Mouse (Mus musculus) T-helper 2 cell (primary cell): ENCODE data around the gene Enox1.

Source experiments
- in situ Hi-C: fragments of 300-600 bp; cut with MboI, MseI; formaldehyde crosslinking; loops from one replicate; pipeline ENCODE4 v1.15.1; 2025; ENCODE audit warnings: high pct_unique_total_duplicates

Enox1 gene

DNA sequence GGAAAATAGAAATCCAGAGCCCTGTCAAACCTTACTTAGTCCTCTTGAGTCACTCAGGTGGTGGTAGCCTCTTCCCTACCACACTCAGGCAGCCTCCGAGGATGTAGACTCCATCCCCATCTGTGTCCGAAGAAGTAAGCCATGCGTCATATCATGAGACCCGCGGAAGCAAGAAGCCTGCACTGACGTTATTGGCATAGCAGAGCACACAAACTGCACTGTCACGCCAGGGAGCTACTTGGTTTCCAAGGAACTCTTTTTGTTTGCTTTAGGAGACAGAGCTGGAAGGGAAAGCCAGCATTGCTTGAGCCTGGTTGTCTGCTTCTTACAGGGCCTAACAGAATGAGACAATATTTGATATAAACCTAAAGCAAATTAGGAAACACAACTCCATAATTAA lies 284.2 kb downstream of the Enox1 start:
- in situ Hi-C loops = no loop called here

DNA sequence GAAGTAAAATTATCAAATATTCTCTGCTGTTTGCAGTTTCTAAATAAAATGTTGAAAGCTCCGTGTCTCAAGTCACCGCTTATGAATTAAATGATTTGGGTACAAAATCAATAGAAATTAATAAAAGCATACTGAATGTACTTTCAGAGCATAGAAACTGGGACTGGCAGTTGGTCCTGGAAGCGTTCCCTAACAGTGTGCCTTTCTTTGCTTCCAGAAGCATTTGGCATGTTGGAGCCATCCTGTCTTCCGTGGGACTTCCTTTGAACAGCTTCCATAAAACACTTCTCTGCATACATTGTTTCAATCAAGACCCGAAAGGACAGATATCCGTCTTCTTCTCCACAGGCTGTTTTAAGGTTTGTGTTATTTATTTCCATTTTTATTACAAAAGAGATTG lies 285.0 kb downstream of the Enox1 start:
- in situ Hi-C loops = no loop called here

DNA sequence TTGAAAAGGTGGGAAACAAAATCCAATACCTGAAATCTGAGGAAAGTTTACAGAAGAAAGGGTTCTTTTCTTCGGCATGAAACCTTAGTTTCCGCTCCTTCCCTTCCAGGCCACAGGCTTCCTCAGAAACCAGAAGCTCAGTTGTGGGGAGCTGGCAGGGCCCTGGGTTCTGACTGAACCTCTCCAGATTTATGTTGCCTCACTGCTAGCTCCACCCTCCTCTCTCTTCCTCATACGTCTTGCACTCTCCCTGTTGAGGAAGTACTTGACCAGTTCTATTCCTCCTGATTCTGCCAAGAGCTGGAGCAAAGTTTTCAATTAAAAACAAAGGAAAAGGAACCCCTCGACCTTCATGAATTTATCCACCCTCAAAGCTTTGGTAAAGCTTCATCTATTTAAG lies 291.4 kb downstream of the Enox1 start:
- in situ Hi-C loops = no loop called here

DNA sequence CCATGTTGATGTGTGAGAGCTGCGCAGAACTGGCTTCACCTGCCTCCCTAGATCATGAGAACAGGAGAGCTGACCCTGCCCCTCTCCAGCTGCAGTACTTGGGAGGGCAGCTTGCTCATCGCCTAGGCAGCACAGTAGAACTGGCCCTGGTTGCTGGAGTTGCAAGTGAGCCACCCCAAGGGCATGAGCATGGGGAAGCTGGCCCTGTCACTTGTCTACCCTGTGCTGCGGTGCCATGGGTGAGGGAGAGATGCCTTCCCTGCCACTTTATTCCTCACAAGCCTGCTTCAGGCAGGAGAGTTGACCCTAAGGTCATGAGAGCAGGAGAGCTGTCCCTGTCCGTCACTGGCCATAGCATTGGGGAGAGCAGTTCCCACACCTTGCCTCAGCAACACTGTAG lies 295.4 kb downstream of the Enox1 start:
- in situ Hi-C loops = no loop called here

DNA sequence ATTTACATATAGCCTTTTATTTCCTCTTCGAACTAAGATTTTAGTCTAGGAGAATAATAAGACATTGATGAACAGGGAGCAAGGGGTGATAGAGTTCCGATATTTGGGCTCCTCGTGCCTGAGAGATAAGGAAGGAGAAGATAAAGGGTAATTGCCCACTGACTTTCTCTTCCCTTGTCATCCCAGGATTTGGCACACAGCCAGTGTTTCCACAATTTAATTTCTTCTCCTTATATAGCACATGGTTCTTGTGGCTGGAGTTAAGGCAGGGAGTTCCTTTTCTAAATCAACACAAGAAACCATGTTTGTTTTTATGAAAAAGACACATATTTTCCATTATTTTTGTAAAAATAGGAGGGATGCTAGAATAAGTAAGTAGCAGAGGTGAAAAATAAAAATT lies 299.5 kb downstream of the Enox1 start:
- in situ Hi-C loops = no loop called here

DNA sequence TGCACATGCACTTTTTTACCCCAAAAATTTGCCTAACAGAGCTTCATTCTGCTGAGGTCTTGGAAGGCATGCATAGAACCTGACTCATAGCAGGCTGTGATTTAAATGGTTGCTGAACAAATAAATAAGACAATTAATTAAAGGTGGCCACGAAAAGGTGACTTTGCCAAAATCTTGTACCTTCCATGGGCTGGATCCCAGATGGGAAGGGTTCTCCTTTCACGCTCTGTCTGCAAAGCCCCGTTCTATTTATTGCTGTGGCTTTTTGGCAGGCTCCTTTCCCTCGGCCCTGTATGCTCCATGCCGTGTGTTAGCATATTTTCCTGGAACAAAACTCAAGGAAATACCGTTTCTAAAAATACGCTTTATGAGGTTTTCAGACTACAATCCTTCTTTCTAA lies 300.3 kb downstream of the Enox1 start:
- in situ Hi-C loops = no loop called here

DNA sequence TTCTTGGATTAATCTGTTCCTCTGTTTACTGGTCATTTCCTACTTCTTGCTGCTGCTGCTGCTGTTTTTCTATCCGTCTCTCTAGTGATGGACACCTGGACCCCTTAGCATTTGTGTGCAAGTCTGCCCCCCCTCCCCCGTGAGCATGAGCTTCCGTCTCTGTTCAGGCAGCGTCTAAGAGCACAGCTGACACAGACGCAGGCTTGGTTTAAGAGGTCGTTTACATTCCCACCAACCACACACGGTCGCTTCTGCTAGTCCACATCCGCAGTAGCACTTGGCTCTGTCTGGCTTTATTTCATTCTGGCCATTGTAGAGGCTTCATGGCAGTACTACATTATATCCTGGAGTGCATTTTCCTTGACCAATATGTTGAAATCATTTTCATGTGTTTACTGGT lies 301.7 kb downstream of the Enox1 start:
- in situ Hi-C loops = no loop called here

DNA sequence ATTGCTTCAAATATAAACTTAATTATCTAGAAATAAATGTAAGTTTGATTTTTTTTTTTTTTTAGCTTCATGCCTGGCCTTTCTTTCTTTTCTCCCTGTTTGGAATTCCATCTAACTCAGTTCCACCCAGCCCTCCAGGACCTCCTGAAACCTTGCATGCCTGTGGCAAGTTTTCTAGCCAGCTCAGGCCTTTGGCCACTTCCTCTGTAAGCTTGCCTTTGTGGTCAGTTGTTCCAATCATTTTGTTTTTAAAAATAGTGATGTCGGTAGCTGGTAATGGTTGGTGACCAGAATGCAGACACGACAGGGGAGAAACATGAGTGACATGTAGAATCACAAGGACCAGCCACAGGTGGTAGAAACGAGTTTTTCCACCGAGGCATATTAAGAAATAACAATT lies 307.4 kb downstream of the Enox1 start:
- in situ Hi-C loops = loop anchor here (10.0 kb wide), 1 partner anchor 199 kb away; no protein-coding TSS in a partner anchor

DNA sequence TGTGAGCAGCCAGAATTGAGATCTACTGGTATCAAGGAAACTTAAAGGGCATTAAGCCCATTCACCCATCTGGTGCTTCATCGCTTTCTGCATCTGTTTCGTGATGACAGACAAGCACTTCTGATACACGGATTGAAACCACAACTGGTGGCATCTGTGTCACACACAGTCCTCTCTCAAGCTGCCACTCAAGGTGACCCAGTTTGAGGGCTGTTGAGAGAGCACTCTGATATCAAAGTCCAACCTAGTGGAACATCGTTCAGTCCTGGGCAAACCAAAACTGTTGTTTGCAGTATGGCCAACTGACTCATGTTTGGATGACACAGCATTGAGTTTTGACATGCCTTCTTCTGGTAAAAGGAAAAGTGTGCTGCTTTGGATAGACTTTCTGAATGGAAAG lies 308.2 kb downstream of the Enox1 start:
- in situ Hi-C loops = loop anchor here (10.0 kb wide), 1 partner anchor 200 kb away; no protein-coding TSS in a partner anchor

DNA sequence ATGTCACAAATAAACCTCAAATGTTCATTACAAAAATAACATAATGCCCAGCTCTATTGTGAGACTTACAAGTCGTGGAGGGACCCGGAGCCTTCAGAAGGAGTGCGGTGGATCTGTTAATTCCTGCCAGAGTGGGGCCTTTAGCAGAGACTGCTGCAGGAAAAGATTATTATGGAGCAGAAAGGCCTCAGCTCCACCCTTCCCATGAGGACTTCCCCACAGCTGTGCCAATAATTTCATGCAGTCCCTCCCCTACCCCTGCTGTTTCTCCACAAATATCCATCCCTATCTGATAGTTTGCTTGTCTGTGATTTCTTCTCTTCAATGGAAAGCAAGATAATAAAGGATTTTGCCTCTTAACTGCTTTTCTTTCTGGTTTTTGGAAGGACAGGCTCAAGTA lies 314.0 kb downstream of the Enox1 start:
- in situ Hi-C loops = no loop called here

DNA sequence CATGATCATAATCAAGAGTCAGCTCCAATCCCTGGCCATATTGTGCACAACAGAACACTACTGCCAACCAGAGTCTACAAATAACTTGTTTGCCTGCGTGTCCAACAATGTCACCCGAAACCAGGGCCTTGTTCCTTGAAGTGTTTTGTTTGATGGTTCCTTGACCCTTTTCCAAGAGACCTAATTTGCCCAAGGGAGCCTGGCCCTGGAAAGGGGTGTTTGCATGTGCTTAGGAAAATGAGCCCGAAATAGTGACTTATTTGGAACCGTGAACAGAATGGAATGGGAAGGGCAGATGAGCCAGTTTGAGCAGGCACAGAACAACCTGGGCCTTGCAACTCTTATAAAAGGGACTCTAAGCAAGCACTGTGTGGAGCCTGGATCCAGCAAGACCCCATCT lies 316.9 kb downstream of the Enox1 start:
- in situ Hi-C loops = no loop called here

DNA sequence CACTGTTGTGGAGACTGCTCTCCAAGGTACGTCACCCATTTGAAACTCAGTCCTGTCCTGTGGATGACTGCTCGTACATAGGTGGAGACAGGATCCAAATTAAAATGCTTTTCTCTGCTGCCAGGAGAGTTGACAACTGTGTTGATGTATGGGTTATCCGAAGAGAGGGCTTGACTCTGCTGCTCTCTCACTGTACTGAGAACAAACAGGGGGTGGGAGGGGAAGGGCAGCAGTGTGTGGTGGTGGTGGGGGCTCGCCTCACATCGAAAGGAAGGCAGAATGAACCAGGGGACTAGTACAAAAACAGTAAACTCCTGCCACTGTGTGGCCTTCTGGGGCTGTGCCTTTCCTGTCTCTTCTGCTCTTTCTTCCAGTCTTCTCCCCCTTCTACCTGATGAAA lies 317.5 kb downstream of the Enox1 start:
- in situ Hi-C loops = no loop called here

DNA sequence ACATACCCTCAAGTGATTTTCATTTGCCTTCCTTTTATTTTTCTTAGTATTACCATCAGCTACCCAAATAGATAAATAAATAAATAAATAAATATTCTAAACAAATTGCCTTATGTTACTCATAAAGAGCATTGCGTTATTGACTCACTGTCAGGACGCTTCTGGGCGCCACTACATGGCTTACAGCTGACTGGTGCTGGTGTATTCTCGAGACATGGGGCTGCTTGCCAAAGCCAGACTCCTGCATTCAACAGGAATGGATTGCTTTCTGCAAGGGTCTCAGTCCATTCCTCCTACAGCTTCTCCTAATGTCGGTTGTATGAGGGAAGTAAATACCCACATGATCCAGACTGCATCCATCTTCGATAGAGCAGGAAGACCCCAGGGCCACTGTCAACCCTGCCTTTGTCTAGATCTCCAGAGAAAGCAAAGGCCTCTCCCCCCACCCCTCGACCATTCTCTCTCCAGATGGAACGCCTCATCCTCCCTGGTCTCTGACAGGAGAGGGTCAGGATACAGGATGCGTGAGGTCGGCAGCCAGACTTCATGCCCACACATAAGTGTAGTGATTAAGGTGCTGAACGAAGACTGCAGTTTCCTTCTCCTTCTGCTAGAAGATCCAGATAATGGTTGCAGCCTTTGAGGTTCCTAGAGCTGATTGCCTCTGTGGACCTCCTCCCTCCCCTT lies 318.7 kb downstream of the Enox1 start:
- in situ Hi-C loops = no loop called here

DNA sequence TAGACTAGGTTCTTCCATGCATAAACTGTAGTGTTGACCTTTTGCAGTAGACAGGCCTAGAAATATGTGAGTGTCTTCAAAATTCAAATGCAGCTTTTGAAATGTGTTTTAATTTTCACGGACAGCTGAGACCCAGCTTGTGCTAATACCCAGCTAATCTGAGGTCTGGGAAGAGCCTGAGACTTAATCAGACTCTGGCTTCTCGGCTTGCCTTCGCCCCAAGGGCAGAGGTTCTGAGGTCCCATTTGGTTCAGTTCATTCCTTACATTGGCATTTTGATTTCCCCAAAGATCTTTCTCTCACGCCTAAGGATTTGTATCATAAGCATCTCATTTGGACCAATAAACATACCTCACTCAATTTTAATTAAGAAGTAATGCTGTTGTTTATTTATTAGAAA lies 321.1 kb downstream of the Enox1 start:
- in situ Hi-C loops = no loop called here

DNA sequence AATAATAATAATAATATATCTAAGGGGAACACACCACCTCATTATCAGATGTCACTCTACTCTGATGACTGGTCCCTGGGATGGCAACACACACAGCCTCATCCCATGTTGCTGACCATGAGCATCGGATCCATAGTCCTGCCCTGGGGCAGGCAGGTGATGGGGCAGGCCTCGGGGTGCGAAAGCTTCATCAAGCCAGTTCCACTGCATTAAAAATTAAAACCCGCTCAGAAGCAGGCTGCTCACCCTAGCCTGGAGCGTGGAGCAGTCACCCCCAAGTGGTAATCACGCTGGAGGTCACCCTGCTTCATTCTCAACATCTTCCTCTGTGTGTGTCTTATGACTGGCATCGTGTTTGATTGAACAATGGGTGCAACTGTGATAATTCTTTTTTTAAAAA lies 321.6 kb downstream of the Enox1 start:
- in situ Hi-C loops = no loop called here

DNA sequence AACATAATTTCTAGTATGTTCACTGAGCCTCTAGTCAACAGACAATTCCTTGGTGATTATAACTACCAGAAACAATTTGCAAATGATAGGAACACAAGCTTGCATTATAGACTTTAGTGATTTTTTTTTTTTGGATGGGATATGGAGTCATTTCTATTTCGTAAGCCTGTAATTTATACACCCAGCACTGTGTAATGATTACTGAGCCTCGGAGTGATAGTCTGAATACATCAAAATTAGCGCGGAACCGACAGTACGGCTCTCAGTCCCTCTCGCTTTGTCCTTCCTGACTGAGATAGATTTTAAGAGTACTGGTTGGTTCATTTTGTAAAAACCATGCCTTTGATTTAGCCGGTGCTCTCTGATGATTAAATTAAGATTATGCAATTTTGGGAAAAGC lies 322.1 kb downstream of the Enox1 start:
- in situ Hi-C loops = no loop called here

DNA sequence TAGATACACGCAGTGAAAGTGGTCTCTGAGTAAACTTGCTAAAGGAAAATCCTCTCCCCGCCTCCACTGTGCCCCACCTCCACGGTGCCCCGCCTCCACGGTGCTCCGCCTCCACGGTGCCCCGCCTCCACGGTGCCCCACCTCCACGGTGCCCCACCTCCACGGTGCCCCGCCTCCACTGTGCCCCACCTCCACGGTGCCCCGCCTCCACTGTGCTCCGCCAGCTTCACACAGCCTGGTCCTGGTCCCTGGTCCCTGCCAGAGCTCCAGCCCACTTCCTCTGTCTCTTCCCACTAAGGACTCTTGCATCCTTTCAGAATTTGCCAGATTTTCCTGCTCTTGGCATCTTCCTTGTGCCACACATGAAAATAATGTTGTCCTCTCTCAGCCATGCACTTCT lies 326.5 kb downstream of the Enox1 start:
- in situ Hi-C loops = loop anchor here (5.0 kb wide), 1 partner anchor 54 kb away; no protein-coding TSS in a partner anchor

DNA sequence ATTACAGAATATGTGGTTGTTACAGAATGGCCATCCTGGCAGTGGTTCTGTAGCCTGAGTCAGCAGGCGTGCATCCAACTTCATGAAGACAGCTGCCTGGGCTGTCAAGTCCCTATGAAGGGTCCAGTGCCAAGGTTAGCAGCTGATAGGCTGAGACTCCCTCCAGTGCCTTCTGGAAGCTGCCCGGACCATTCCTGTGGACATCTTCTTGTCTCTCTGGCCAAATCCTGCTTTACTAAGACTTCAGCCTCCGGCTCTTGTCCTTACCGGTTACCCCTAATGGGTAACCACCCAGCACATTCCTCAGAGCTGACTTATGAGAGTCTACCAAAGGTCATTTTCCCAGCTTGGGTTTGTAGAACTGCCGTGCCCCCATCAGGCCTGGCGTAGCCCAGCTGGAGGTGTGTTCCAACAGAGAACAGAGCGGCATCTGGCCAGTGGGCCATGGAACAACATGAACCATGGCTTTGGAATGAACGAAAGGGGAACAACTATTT lies 328.4 kb downstream of the Enox1 start:
- in situ Hi-C loops = loop anchor here (5.0 kb wide), 1 partner anchor 52 kb away; no protein-coding TSS in a partner anchor

DNA sequence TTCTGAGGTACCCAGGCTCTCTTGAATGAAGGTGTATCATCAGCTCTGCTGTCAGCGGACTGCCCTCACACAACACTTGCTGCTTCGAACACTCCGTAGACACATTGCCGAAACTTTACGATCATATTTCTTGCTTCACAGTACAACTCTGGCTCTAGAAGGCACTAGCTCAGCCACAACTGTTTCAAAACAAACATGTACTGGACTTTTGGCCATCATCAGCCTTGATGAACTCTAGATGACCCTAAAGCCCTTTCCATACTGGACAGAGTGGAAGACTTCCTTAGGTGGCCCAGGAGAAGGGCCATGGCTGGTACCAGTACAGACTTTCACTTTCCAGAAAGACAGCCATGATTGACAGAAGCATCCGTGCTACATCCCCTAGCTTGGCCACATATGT lies 334.1 kb downstream of the Enox1 start:
- in situ Hi-C loops = no loop called here

DNA sequence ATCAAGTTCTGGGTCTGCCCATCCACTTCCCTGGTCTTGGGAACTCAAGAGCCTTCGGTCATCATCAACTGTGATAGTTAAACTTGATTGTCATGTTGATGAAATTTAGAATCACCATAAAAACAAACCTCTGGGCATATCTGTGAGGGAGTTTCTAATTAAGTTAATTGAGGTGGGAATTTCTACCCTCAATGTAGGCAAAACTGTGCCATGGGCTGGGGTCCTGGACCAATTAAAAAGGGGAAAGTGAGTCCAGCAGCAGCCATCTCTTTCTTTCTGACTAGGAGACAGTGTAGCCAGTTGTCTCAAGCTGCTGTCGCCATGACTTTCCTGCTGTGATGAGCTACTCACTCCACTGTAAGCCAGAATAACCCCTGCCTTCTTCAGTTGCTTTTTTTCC lies 335.2 kb downstream of the Enox1 start:
- in situ Hi-C loops = no loop called here

DNA sequence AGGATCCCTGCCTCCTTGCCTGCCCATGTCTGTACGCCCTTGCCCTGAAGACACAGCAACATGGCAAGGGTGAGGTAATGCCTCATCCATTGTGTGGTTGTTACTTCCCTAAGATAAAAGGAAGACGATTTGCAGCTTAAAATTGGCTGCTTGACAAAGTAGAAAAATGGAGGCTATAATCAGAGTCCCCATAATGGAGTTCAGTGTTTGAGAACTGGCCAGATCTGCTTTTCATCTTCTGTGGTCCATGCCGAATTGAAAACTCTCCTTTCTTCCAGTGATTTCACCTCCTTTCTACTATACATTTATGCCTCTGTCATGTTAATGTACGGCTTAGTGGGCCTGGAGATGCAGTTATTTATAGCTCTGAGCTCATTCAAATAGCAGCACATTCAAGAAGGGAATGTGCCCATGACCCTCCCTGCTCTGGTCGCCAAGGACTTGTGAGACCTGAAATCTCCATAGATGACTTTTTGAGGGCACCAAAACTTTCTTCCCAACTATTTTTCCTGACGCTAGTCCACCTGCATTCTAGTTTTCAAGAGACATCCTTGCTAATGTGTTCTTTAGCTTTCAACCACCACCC lies 343.5 kb downstream of the Enox1 start:
- in situ Hi-C loops = no loop called here

DNA sequence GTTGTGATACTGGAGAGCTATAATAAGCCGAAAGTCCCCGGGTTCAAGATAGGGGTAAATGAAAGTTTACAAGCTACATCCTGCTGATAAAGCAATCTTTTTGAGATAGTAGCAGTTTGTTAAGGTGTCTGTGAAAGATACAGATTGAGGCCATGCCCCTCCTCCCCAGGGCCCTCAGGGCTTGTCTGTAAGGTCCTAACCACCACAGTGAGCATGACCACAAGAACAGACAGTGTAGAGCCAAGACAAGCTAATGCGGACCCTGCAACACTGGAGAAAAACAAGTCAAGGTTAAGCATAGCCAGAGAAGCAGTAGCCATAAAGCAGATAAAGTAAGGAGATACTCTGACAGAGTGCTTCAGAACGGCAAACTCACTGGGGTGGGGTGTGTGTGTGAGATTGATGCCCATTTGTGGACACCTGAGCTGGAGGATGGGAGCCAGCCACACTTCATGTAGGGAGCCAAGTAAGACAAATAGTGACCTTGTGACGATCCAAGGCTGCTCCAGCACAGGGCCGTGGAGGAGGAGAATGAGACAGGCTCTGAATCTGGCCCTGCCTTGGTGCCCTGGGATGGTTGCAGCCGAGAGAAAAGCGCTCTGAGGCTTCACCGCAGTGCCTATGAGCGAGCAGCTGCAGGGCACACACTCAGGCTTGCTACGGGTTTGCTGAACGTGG lies 348.0 kb downstream of the Enox1 start:
- in situ Hi-C loops = no loop called here

DNA sequence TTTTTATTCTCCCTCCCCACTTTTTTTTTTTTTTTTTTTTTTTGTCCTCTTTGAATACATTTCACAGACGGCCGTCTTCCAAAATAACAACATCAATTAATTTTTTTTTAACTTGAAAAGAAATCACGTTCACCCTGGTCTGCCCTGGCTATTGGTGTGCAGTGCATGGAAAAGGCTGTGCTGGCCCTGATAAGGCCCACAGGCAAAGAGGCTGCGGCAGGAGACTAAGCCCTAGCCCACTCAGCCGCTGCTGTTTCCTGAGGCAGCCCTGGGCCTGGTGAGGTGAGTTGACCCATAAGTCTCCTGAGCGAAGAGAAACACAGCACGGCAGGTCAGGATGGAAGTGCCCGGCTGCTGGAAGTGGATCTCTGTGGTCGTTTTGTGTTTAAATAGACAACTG lies 349.8 kb downstream of the Enox1 start:
- in situ Hi-C loops = no loop called here
